Mouse (Mus musculus) right cerebral cortex, adult 2 months (tissue): Measurements from ENCODE around the gene Csad.
"Not testable (repeated sequence)": the region's sequence is repeated elsewhere in the genome, so short reads cannot be mapped to it uniquely, and the experiment has no call there.

Experiments
- DNase-seq, 2 experiments: peaks; one replicate each; pipeline ENCODE4 v3.0.0; 2021 to 2022; ENCODE audit warnings: low spot score in 2 of 2

The Csad gene

GRCm38 (mm10) chr15:102235371-102236027, 31.0 kb upstream of the Csad start:
- no peak for DNase-seq

DNA sequence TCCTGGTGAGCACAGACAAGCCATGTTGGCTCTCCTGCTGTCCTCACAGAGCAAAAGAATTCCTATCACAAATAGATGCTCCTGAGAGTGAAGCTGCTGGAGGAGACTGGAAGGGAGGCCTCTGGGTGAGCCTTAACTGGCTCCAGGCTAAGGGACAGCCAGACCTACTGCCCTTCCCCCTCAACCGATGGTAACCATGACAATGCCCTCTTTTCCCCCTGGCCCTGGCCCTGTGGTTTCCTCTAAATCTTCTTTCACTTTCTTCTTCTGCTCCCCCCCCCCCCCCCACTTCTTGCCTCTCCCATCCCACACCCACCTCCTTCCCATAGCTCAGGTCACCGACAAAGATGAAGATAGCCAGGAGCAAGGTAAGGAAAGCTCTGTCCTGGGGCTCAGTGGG, 29.4 kb upstream of the Csad start:
- no peak for DNase-seq

- no peak for DNase-seq
These were observed 28.2 kb upstream of the Csad start for GRCm38 (mm10) chr15:102232764-102233163.

DNA sequence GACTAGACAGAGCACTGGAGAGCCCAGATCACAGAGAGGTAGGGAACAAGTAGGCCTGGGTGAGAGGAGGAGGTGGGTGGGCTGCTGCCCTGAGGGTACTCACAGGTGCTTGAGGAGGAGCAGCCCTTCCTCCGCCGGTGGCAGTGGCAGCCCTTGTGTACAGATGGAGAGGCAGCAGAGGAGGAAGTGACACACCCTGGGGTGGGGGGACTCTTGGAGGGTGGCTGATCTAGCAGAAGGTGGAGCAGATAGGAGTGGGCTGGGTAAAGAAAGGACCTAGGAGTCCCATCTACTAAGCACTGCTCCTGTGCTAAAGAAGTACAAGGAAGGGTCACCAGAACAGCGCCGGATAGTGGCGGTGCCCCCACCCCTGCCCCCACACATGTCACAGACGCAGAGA, 27.2 kb upstream of the Csad start, which contains the start of gene Itgb7:
TSS of gene Itgb7 (minus strand) at position 197 of the 400 bp plus-strand sequence.
- DNase-seq = no peak

- DNase-seq = no peak
These were observed 26.1 kb upstream of the Csad start for GRCm38 (mm10) chr15:102230408-102231321.

- DNase-seq = not testable (repeated sequence)
These were observed 21.1 kb upstream of the Csad start for GRCm38 (mm10) chr15:102225619-102226018.

DNA sequence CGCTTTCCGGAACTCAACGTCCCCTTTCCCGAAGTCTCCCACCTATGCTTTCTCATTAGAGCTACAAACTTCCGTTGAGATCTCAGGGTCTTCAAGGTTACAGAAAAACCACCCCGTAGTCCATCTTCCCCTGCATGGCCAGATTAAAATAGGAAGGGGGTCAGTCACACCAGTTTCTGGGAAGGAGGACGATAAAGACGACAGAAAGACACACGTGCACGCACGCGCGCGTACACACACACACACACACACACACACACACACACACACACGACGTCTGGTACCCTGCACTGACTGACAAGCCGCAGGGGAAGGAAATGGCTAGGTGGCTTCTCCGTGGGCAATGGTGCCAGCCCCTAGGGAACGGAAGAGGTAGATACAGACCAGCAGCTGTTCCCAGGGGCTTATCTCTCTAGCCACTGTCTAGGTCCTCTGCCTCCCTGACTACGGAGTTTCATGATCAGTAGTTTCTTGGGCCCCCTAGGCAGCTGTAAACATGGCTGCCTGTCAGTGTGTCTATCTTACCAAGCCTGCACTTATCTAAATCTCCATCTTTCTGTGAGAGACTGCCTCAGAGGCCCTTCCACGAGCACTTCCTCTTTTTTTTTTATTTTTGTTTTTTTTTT, 20.6 kb upstream of the Csad start:
- DNase-seq = no peak

DNA sequence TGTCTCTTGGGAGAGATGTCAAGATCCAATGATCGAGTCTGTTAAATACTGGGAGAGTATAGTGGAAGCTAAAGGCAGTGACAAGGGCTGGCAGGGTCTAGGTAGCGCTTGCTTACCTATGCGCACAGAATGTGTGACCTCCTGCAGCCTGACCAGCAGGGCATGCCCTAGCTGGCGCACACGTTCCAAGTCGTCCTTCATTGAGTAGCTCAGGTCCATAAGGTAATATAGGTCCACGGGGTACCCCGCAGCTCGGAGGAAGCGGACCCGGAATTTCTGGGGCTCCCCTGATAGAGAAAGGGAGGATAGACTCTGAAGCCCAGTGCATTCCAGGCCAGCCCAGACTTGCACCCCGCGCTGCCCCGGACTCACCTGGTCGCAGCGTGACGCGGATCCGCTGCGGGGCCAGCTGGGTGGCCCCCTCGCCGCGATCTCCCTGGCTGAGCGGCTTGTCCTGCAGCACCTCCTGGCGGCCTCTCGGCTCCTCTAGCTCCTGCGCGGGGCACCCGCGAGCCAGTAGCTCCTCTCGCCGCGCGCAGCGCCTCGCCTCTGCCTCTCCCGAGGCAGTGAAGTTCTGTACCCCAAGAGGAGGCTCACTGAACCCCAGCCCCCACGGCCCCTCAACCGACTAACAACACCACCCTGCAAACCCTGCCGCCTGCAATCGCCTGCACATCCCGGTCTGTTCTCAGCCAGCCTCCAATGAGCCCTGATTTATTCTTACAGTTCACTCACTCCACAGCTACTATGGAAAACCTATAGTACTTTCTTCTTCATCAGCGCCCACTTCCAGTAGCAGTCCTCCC, 19.9 kb upstream of the Csad start:
- DNase-seq = peak; percentile 80 to 81

DNA sequence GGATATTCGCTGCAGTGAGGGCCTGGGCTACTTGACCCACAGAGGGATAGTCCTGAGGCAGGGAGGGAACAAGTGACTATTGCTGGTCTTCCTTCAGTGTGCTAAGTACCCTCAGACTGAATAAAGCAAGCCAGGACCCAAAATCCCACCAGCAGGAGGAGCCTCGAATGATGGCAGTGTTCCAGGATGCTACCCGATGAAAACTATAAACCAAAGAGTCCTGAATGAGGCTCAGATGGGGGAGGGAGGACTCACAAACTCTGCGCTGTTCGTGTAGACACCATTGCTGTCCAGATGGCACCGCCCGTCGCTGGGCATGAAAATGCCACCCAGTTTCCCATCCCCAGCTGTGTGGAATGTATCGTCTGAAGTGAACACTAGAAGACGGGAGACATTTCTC, 17.9 kb upstream of the Csad start:
- DNase-seq = no peak

- DNase-seq = no peak
These were observed 12.8 kb upstream of the Csad start for GRCm38 (mm10) chr15:102217325-102217724.

DNA sequence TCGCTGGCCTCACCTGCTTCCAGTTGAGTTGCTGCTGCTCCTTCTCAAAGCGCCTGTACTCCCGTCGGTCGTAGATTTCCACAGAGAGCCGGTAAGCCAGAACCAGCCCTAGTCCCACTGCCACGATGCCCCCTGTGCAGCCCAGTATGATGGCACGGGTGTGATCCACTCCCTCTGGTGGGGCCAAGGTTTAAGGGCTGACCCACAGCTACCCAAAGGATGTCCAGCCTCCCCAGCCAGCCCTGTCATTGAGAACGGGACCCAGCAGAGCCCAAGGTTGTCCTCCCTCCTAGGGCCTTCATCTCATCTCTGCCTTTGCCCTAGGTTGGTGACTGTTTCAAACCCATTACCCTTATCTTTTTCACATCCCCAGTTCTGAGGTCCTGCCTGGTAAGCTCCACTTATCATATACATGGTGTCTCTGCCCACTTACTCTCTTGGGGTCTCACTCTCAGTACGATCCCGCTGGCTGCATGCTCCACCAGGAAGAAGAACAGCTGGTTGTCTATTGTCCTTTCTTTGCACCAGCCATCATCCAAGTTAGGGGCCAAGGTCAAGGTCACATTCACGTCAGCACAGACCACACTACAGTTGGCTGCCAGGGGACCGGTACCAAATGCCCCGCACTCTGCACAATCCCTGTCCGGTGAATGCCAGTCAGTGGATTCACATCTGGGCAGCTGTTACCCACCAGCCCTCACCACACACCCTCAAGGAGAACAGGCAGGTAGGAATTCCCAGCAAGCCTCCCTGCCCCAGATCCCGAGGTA, 12.1 kb upstream of the Csad start:
- DNase-seq = no peak

- DNase-seq = no peak
These were observed 11.1 kb upstream of the Csad start for GRCm38 (mm10) chr15:102215624-102216023.

- no peak for DNase-seq
These were observed 9.6 kb upstream of the Csad start for GRCm38 (mm10) chr15:102214132-102214531.

GRCm38 (mm10) chr15:102211895-102212294, 7.4 kb upstream of the Csad start:
- DNase-seq = no peak

DNA sequence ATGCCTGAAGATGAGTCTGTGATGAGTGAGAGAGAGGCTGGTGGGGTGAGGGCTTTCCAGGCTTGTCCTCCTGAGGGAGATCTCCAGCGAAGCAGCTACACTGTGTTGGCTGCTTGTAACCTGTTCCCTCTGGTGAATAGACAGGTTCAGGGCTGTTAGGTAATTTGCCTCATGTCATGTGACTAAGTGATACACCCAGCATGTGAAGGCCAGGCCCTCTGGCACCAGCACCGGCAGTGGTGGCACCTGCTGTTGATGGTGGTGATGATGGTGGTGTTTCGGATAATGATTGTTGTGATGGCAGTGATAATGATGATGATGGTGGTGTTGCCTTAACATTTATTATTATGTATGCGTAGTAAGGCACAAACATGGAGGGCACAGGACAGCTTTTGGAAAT, 6.3 kb upstream of the Csad start:
- DNase-seq = no peak

GRCm38 (mm10) chr15:102209114-102209513, 4.6 kb upstream of the Csad start:
- no peak for DNase-seq

DNA sequence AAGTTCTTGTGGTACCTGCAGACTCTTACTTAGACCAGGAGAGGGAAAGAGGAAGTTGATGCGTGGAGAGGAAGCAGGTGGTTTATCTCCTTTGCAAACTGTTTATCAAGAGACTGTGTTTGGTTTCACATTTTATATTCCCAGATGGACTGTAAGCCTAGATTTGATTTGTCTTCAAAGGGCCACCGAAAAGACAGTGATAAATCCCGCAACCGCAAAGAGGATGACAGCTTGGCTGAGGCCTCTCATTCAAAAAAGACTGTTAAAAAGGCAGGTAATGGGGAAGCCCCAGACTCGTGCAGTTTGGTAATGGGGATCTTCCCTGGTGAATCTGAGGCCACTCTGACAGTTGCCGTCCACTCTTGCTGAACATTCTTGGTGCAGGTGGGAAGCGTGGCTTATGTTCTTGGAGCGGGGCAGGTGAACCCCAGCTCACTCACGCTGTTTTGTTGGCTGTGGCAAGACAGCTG, 3.6 kb upstream of the Csad start:
- no peak for DNase-seq

DNA sequence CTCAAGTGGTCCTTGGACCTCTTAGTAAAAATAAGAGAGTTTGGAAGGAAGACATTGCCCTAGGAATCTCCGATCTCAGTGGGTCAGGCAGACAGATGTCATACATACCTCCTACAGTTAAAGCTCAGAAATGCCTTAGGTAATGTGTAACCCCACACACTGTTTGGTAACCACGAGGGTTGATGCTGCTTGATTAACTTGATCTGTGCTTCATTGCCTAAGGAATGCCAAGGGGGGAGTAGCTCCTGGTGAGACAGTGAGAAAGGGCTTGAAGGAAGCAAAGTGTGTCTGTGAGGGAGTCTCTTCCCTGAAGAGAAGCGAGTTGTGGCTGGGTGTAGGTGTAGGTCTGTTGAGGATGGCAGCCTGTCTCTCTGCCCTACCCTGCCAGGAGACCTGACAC, 2.8 kb upstream of the Csad start:
- no peak for DNase-seq

- DNase-seq = peak; percentile 39 to 40
These were observed 1.3 kb upstream of the Csad start for GRCm38 (mm10) chr15:102205779-102206178.

GRCm38 (mm10) chr15:102203835-102204381, 616 bp downstream of the Csad start:
- peak; percentile 71 to 75 for DNase-seq
